Mouse (Mus musculus) left cerebral cortex, adult 9 months (tissue): ENCODE measurements around the gene Mier2.

Source experiments
- DNase-seq, 2 experiments: peaks; one replicate each; pipeline ENCODE4 v3.0.0; 2022; ENCODE audit warnings: low spot score in 2 of 2

Mier2 gene

GRCm38 (mm10) chr10:79554330-79555237 lies at the start of gene Mier2:
Gene Mier2, minus strand, starts transcription at chr10:79555199.
- DNase-seq = peak; percentile 40 to 79

DNA sequence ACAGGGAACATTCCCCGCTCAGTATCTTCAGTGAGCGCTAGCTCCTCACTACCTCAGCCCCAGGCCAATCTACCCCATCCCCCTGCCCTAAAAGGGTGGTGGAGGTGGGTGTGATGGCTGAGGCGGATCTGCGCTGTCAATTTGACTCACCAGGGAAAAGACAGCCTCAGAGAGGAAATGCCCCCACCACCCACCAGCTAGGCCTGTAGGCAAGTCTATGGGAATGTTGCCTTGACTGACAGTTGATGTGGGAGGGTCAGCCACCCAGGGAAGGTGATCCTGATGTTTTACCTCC lies 42.9 kb upstream of the Mier2 start:
- peak in 1 of 2 experiments; percentile 42 for DNase-seq

DNA sequence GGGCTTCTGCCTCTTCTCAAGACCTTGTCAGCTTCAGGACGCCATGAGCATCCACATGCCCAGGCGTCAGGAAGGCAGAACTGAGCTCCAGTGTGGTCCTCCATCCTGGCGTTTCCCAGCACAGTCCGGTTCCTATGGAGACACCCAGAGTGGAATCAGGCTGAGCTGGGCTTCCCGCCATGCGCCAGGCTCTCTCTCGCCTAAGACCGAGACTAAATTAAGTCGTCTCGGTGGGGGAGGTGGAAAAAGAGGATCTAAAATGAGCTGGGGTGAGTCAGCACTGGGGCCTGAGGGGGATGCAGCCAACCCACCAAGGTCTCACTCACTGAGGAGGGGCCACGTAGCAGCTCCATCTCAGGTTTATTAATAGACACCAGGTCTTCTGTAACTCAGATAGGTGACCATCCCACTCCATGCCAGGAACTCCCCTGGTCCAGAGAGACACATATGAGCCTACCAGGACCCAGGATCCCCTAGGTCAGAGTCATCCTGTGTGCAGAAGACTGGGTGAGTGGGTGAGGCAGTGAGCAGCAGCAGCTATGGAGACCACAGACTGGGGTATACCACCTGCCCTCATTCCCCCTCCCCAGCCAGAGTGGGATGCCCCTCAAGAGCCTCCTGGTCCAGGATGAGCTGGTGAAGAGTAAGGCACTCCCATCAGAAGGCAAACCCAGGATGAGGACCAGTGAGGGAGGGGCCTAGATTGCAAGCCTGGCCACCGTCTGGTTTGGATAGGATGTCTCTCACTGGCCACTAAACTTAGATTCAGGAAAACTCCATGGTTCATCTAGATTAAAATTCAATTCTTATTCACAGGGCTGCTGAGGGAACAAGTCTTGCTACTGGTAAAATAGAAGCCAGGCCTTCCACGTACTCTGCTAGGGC lies 42.3 kb upstream of the Mier2 start:
- DNase-seq = peak; percentile 64 to 84

GRCm38 (mm10) chr10:79595590-79595929 lies 40.6 kb upstream of the Mier2 start:
- no peak for DNase-seq

DNA sequence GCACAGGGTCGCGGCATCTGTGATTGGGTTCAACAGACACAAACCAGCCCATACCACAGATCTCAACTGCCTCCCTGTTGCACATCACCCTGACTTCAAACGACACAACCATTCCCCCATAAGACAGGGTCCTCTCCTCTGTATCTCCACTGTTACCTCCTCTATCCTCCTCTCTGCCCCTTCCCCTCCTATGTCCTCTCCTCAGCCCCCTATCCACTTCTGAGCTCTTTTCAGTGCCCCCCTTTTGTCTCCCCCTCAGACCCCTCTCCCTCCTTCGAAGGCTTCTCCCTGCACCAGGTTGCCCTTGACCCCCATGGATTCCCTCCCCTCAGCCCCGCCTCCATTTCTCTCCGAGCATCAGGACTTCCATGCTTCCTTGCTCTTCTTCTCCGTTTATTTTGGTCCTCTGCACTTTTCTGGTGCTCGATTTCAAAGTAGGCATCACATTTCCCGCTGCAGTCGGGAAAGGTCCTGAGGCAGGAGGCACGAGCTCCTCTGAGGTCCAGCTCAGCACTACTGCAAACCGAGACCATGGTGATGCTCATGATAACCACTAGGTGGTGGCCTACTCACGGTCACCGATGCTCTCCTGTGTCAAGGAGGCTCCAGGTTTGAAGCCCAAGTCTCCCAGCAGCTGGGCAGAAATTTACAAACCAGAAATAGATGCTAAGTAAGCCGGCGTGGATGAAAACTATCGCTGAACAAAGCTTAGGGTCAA lies 40.0 kb upstream of the Mier2 start:
- DNase-seq = peak; percentile 54 to 74

GRCm38 (mm10) chr10:79594111-79594510 lies 39.1 kb upstream of the Mier2 start:
- no peak for DNase-seq

GRCm38 (mm10) chr10:79590702-79591101 lies 35.7 kb upstream of the Mier2 start:
- no peak for DNase-seq

DNA sequence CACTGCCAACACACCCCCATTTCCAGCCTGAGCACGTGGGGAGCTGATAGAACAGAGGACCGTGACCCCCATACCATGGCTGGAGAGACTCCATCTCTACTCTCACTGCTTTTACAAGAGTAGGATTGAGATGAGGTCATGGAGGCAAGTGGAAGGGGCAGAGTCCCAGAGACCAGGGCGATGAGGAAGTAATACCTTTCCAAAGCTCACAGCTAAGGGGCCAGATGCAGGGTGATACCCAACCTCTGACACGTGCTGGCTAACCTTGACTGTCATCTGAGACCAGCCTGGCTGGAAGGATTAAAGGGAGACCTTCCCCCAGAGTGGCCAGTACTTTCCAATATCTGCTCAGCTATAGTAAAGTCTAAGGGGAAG lies 32.7 kb upstream of the Mier2 start:
- no peak for DNase-seq

DNA sequence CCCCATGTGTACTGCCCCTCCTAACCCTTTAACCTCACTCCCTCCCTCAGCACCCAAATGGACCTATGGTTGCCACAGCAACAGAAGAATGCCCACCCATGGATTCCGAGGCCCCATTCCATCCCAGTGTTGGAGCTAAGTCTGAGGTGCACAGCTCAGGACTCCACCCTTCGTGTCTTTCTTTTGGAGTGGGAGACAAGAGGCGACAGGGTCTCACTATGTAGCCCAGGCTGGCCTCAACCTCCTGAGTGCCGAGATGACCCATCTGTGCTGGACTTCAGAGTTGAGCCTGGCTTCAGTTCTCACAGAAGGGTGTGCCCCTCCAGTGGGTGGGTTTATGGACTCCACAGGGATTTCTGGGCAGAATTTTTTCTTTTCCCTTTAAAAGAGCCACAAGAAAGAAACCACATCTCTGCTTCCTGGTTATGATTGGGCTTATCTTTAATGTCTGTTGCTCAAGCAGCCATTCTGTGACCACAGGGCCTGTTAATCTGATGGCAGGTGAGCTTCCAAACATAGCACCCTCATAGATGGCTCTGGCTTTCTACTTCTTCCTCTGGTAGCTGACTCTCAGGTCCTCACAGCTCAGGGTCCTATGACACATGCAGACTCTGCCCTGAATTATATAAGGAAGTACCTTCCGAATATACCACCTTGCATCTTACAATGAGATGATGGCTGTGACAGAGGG lies 32.2 kb upstream of the Mier2 start, which contains the start of gene Theg:
Gene Theg, minus strand, starts transcription at position 271 of the 691 bp plus-strand sequence.
- DNase-seq = no peak

- DNase-seq = no peak
Observed at GRCm38 (mm10) chr10:79586243-79586642, 31.2 kb upstream of the Mier2 start.

GRCm38 (mm10) chr10:79585723-79586122 lies 30.7 kb upstream of the Mier2 start:
- no peak for DNase-seq

- DNase-seq = no peak
Observed at GRCm38 (mm10) chr10:79585136-79585535, 30.1 kb upstream of the Mier2 start.

DNA sequence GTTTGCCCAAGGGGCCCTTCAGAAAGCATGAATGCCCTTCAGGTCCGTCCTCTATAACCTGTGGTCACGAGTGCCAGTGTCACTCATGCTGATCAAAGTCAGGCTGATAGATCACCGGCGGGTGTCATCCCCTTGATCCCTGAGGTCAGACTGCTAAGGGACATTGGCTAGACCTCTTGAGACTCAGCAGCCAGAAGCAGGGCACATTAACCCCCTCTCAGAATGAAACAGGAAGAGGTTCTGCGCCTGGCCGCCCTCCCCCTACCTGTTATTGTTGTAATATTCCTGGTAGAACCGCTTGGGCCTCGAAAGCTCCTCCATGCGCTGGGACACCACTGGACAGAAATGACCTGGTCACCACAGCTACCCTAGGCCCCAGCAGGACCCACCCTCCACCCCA lies 29.4 kb upstream of the Mier2 start:
- no peak for DNase-seq

DNA sequence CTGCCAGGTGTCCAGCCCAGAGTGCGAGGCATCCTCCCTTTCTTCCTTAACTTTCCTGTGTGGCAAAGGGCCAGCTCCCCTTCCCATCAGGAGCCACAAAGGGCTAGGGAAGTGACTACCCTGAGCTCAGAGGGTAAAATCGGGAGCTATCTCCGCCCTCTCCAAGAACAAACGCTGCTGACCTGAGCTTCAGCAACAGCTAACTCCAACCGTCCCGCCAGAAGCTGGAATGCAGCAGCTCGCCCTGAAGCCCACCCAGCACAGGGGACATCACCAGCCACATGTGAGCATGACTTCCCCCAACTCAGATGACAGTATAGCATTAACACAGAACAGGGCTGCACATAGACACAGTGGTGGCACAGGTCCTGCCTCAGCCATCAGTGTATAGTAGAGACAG lies 29.0 kb upstream of the Mier2 start:
- no peak for DNase-seq

DNA sequence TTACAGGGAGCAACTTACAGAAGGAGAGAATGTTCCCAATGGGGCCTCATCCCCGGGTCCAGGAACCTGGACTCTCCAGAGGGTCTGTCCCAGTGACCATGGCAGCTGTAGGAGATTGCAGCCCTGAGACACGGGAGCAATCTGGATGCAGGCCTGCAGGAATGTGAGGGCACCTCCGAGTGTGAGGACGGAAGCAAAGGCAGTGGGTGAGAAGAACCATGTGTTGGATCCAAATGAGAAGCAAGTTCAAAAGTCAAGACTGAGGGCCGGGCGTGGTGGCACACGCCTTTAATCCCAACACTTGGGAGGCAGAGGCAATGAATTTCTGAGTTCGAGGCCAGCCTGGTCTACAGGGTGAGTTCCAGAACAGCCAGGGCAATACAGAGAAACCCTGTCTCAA lies 26.5 kb upstream of the Mier2 start:
- DNase-seq = no peak

GRCm38 (mm10) chr10:79580811-79581210 lies 25.8 kb upstream of the Mier2 start:
- no peak for DNase-seq

GRCm38 (mm10) chr10:79580356-79580755 lies 25.4 kb upstream of the Mier2 start:
- DNase-seq = no peak

- DNase-seq = no peak
Observed at GRCm38 (mm10) chr10:79579781-79580180, 24.8 kb upstream of the Mier2 start.

- no peak for DNase-seq
Observed at GRCm38 (mm10) chr10:79578891-79579290, 23.9 kb upstream of the Mier2 start.

GRCm38 (mm10) chr10:79578276-79578675 lies 23.3 kb upstream of the Mier2 start:
- no peak for DNase-seq

GRCm38 (mm10) chr10:79577376-79577775 lies 22.4 kb upstream of the Mier2 start:
- no peak for DNase-seq

GRCm38 (mm10) chr10:79575754-79576153 lies 20.8 kb upstream of the Mier2 start:
- DNase-seq = no peak
